Mouse (Mus musculus) spleen, postnatal 4 days (tissue): ENCODE measurements around the gene Gm49318.
A peak's percentile ranks its signal among the peaks of the same experiment; 100 is the strongest.
"Not testable (repeated sequence)": the region's sequence is repeated elsewhere in the genome, so short reads cannot be mapped to it uniquely, and the experiment has no call there.

ENCODE experiments used
- DNase-seq, 2 experiments: peaks; one replicate each; pipeline ENCODE4 v3.0.0; 2022; ENCODE audit warnings: low spot score in 2 of 2

Gm49318 gene

DNA sequence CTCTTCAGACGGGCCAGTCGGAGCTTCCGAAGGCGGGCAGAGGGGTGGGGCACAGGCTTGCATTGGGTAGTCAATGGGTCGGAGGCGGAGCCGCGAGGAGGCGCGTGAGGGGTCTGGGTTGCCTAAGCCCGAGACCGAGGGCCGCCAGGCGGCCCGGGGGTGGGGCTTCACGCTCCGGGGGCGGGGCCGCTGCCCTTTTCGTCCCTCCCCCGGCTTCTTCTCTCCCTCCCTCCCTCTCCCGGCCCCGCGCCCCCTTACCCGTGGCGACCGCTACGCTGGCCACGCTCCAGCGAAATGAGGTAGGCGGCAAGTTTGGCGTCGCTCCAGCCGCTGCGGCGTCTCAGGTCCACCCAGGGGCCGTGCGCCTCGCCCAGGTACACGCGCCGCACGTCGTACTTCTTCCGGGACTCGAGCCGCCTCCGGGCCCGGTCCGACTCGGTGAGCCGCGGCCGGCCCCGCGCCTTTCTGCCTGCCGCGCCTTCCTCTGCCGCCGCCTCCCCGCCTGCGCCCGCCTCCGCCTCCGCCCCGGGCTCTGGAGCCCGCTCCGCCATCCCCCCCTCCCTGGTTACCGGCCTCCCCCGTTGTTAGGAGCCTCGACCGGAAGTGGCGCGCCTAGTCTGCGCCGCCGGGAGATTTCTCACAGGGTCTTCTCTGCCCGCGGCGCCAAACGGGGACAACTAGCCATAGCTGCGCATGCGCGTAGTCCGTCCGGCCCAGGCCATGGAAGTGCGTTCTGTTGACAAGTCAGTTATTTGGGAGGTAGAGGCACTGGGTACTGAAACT is at the start of gene Gm49318, which contains the start of gene Zfp653:
TSS of gene Gm49318 (minus strand) at position 469 of the 783 bp plus-strand sequence.
TSS of gene Zfp653 (minus strand) at position 586 of the 783 bp plus-strand sequence.
- DNase-seq: peak; percentile 95 to 98

- no peak for DNase-seq
Measured at GRCm38 (mm10) chr9:22119543-22119942, 48.5 kb upstream of the Gm49318 start.

GRCm38 (mm10) chr9:22117754-22118456 is 46.8 kb upstream of the Gm49318 start:
- peak; percentile 76 to 84 for DNase-seq

GRCm38 (mm10) chr9:22116740-22117426 is 45.8 kb upstream of the Gm49318 start, which contains the start of gene Elof1:
TSS of gene Elof1 (minus strand) at chr9:22117172.
- DNase-seq: peak; percentile 93 to 94

DNA sequence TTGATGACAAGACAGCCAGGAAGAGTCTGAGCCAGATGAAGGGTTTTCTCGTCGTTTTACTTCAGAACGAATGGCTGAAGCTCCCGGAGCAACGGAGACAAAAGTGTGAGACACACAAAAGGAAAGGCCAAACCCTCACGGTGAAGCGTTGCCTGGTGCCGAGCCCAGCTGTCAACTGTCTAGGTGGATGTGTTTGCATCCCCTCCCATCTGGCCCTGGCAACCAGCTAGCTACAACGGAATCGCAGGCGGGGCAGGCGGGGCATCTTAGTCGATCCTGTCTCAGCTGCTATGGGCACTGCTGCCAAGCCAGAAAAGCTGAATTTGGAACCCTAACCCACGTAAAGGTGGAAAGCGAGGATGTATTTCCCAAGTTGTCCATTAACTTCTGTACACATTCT is 45.0 kb upstream of the Gm49318 start:
- DNase-seq: no peak

- DNase-seq: no peak
Measured at GRCm38 (mm10) chr9:22115635-22116034, 44.6 kb upstream of the Gm49318 start.

- DNase-seq: no peak
Measured at GRCm38 (mm10) chr9:22108194-22108593, 37.1 kb upstream of the Gm49318 start.

DNA sequence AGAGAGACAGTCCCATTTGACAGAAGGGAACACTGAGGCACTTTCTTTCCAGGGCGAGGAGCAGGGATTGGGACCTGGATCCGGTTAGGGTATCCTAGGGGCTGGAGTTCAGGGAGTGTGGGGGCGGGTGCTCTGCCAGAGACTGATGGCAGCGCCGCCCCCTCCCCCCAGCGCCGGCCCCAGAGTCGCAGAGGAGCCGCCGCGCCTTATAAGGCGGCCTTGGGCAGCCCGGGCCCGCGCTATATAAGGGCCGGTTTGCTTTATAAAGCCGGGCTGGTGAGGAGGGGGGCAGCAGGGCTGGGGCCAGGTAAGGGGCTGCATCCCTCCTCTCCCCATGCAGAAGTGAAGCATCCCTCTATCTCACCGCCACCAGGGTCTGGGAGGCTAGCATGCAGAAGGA is 28.9 kb upstream of the Gm49318 start:
- DNase-seq: no peak

DNA sequence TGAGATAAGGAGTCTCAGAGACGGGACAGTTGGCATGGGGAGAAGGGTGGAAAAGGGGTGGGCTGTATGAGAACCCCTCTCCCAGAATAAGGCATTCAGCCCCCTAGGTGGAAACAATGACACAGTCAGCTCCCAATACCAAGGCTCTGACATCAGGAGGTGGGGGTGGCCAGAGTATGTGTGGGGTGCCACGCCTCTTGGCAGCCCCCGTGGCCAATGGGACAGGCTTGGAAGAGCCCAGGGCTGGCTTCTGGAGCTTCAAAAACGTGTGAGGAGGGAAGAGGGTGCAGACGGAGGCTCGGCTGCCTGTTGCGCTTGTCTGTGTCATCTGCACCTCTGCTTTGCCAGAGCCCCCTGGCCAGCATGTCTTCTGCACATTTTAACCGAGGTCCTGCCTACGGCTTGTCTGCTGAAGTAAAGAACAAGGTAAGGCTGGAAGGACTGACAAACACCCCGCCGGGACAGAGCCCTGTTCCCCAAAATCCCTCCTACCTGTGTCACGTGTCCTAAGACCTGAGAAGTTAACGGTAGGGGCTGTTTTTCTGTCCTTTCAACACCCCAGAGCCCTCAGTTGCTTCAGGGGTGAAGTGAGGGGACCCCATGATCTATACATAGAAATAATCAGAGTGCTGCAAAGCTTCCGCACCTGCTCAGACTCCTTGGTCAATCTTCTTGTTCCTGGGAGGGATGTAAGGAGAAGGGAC is 28.1 kb upstream of the Gm49318 start, which contains the start of gene Cnn1:
TSS of gene Cnn1 (plus strand) at position 224 of the 704 bp plus-strand sequence.
- DNase-seq: no peak

GRCm38 (mm10) chr9:22095854-22096307 is 24.8 kb upstream of the Gm49318 start:
- DNase-seq: peak; percentile 85 to 91

GRCm38 (mm10) chr9:22092746-22093145 is 21.7 kb upstream of the Gm49318 start:
- no peak for DNase-seq

DNA sequence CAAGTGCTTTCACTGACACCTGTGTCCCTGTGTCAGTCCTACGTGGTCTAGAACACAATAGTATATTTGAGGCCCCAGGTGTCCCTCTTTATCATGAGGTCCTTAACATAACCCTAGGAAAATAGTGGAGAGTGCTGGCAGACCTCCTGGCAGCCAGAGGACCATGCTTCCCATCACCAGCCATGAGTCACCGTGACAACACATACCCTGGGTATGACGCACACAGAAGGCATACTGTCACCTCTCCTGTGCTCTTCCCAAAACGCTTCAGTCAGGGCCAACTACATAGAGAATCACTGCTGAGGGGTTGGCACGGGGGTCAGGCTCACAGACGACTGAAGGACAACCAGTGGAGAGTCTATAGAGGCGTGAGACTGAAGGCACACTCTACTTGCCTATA is 18.9 kb upstream of the Gm49318 start:
- no peak for DNase-seq

DNA sequence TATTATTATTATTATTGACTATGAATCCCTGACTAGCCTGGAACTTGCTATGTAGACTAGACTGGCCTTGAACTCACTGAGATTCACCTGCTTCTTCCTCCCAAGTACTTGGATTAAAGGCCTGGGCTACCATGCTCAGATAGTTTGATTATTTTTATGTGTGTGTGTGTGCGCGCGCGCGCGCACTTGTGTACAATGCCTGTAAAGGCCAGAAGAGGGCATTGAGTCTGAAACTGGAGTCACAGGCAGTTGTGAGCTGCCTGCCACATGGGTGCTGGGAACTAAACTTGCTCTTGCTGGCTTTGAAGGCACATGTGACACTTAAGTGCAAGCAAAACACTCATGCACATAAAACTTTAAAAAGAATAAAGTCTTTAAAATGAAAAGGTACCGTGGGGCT is 18.2 kb upstream of the Gm49318 start:
- DNase-seq: no peak

- DNase-seq: no peak
Measured at GRCm38 (mm10) chr9:22087034-22087618, 16.1 kb upstream of the Gm49318 start.

GRCm38 (mm10) chr9:22086012-22086411 is 15.0 kb upstream of the Gm49318 start:
- no peak for DNase-seq

- DNase-seq: peak; percentile 92 to 94
Measured at GRCm38 (mm10) chr9:22085022-22085834, 14.2 kb upstream of the Gm49318 start, which contains the start of gene Ecsit. TSS of gene Ecsit (minus strand) at chr9:22085438.

GRCm38 (mm10) chr9:22084667-22085021 is 13.6 kb upstream of the Gm49318 start:
- no peak for DNase-seq

GRCm38 (mm10) chr9:22076223-22076622 is 5.2 kb upstream of the Gm49318 start:
- no peak for DNase-seq

DNA sequence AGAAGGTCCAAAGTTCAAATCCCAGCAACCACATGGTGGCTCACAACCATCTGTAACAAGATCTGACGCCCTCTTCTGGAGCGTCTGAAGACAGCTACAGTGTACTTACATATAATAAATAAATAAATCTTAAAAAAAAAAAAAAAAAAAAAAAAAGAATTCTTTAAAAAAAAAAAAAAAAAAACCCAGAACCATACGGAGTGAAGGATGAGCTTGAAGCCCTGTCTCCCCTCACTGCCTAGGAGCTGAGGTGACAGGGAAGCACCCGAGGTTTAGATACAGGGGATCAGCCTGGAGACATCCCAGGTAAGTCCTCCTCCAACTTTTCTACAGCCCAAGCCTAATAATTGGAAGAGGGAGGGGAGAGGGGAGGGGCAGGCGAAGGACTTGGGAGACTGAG is 4.7 kb upstream of the Gm49318 start:
- not testable (repeated sequence) for DNase-seq

DNA sequence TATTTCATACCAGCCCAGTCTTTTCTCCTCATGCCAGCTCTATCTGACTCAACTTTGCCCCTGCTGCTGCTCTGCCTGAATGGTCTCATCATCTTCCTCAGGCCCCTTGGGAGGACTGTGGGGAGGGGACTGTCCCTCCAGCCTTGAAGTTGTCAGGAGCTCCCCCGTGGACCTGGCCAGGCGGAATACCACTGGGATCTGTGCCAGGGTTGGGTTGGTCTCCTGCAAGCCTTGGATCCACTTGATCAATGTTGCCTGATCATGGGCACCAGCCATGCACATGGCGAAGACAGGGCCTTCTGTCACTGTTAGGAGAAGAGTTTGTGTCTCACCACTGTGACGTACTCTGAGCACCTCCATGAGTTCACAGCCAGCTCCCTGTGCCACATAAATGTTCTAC is 1.2 kb upstream of the Gm49318 start:
- DNase-seq: no peak
